Mouse (Mus musculus): ENCODE data around the gene Cpsf2. TPM values are rescaled to one million over a fixed set of nuclear protein-coding genes. Genes with fewer than 3 reads are reported as not detected.
"Not testable (repeated sequence)": the region's sequence is repeated elsewhere in the genome, so short reads cannot be mapped to it uniquely, and the experiment has no call there.

Gene Cpsf2
- polyA plus RNA-seq, 1 experiment from 2014 or later = 37.4 TPM

- peak within 1 kb of the TSS; percentile 86 for H3K4me3 ChIP-seq (replicated peaks; ENCODE audit: low read depth, low read length)
- H3K9ac ChIP-seq (replicated peaks; ENCODE audit: low read length) = peak within 1 kb of the TSS; percentile 77
- no peaks in the 10 kb centered on the region for H3K27me3 ChIP-seq (ENCODE audit: control insufficient read depth, insufficient read depth, low read length)
- WGBS = under 1% methylated on average over 54 of the region's 54 CpGs
- peak within 1 kb of the TSS; percentile 74 for H3K27ac ChIP-seq (replicated peaks; ENCODE audit: low read depth, low read length)
- no peaks in the 10 kb centered on the region for H3K9me3 ChIP-seq (ENCODE audit: control insufficient read depth, low read length)
- DNase-seq (peak; percentile 98), ATAC-seq (ENCODE audit: low FRiP score, low TSS enrichment) (peak; percentile 100)
- H3K36me3 ChIP-seq (ENCODE audit: control insufficient read depth, insufficient read depth, low read length) = no peaks in the 10 kb centered on the region
- H3K4me2 ChIP-seq (ENCODE audit: low read length) = peak within 1 kb of the TSS; percentile 67
- peaks cover 12% of the 10 kb centered on the region; the same call in 1 of the 2 replicates for H3K4me1 ChIP-seq (ENCODE audit: control insufficient read depth, insufficient read depth, low read length)
Observed at GRCm38 (mm10) chr12:101957942-101958544, 17.7 kb upstream of the Cpsf2 start, which contains the start of gene Atxn3. Gene Atxn3 (minus strand): TSS chr12:101958246.

DNA sequence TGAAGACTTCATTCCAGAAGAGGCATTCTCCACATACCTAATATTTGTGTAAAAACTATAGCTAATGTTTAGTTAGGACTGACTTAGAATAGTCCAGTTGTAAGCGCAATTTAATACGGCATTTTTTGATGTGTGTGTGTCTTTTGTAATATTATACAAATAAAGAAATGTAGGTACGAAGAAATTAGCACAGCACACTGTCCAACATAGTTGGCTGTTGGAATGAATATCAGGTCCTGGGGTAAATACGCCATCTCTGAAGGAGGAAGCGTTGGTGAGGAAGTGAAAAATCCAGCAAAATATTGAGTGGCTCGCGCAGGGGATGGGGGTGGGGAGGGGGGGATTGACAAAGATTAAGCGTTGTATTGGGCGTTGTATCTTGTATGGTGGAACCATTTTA is 17.2 kb upstream of the Cpsf2 start:
- H3K27me3 ChIP-seq (ENCODE audit: control insufficient read depth, insufficient read depth, low read length) = no peaks in the 10 kb centered on the region
- H3K4me3 ChIP-seq (replicated peaks; ENCODE audit: low read depth, low read length) = peak overlapping the region; percentile 86
- no peak for DNase-seq
- H3K36me3 ChIP-seq (ENCODE audit: control insufficient read depth, insufficient read depth, low read length) = no peaks in the 10 kb centered on the region
- H3K9ac ChIP-seq (replicated peaks; ENCODE audit: low read length) = no peak overlapping the region
- peaks cover 12% of the 10 kb centered on the region; the same call in 1 of the 2 replicates for H3K4me1 ChIP-seq (ENCODE audit: control insufficient read depth, insufficient read depth, low read length)
- H3K9me3 ChIP-seq (ENCODE audit: control insufficient read depth, low read length) = no peaks in the 10 kb centered on the region
- 64% methylated on average over 9 of the region's 9 CpGs for WGBS
- ATAC-seq (ENCODE audit: low FRiP score, low TSS enrichment) = no peak
- H3K4me2 ChIP-seq (ENCODE audit: low read length) = peak overlapping the region; percentile 43
- H3K27ac ChIP-seq (replicated peaks; ENCODE audit: low read depth, low read length) = no peak overlapping the region

- H3K36me3 ChIP-seq (ENCODE audit: control insufficient read depth, insufficient read depth, low read length); ATAC-seq (ENCODE audit: low FRiP score, low TSS enrichment); H3K4me3 ChIP-seq (replicated peaks; ENCODE audit: low read depth, low read length); H3K27me3 ChIP-seq (ENCODE audit: control insufficient read depth, insufficient read depth, low read length); H3K9me3 ChIP-seq (ENCODE audit: control insufficient read depth, low read length); H3K9ac ChIP-seq (replicated peaks; ENCODE audit: low read length); DNase-seq; H3K27ac ChIP-seq (replicated peaks; ENCODE audit: low read depth, low read length): not testable (repeated sequence)
- Histone ChIP-seq H3K4me2 (ENCODE audit: low read length) (peak overlapping the region; percentile 43; the same call in 1 of the 2 replicates), H3K4me1 (ENCODE audit: control insufficient read depth, insufficient read depth, low read length) (peaks cover 12% of the 10 kb centered on the region; the same call in 1 of the 2 replicates)
- 93% methylated on average over 5 of the region's 5 CpGs for WGBS
Observed at GRCm38 (mm10) chr12:101958960-101959780, 16.6 kb upstream of the Cpsf2 start.

- H3K9me3 ChIP-seq (ENCODE audit: control insufficient read depth, low read length) = no peaks in the 10 kb centered on the region
- no peaks in the 10 kb centered on the region for H3K27me3 ChIP-seq (ENCODE audit: control insufficient read depth, insufficient read depth, low read length)
- no peak overlapping the region for H3K4me3 ChIP-seq (replicated peaks; ENCODE audit: low read depth, low read length)
- H3K27ac ChIP-seq (replicated peaks; ENCODE audit: low read depth, low read length) = no peak overlapping the region
- WGBS = 98% methylated on average over 2 of the region's 2 CpGs
- ATAC-seq (ENCODE audit: low FRiP score, low TSS enrichment) = no peak
- no peak overlapping the region for H3K9ac ChIP-seq (replicated peaks; ENCODE audit: low read length)
- peaks cover 9% of the 10 kb centered on the region; the same call in 1 of the 2 replicates for H3K4me1 ChIP-seq (ENCODE audit: control insufficient read depth, insufficient read depth, low read length)
- no peak overlapping the region for H3K4me2 ChIP-seq (ENCODE audit: low read length)
- no peak for DNase-seq
- peaks cover 27% of the 10 kb centered on the region for H3K36me3 ChIP-seq (ENCODE audit: control insufficient read depth, insufficient read depth, low read length)
Observed at GRCm38 (mm10) chr12:101971311-101971710, 4.5 kb upstream of the Cpsf2 start.

DNA sequence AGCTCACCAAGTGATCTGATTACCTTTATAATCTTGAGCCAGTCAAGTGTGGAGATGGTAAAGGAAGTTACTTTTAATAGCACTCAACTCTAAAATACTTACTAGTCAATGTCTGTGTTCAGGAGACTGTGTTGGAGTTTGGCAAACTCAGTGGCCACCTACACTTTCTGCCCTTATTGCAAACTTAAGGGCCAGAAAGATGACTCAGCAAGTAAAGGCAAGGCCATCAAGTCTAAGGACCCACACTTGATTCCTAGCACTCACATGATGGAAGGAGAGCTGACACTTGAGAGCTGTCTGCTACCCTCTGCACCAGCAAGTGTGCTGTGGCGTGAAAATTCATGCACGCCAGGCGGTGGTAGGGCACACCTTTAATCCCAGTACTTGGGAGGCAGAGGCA is 3.6 kb upstream of the Cpsf2 start:
- ATAC-seq (ENCODE audit: low FRiP score, low TSS enrichment) = no peak
- Histone ChIP-seq H3K27ac (replicated peaks; ENCODE audit: low read depth, low read length) (no peak overlapping the region), H3K4me3 (replicated peaks; ENCODE audit: low read depth, low read length) (no peak overlapping the region), H3K27me3 (ENCODE audit: control insufficient read depth, insufficient read depth, low read length) (no peaks in the 10 kb centered on the region), H3K4me2 (ENCODE audit: low read length) (no peak overlapping the region), H3K9ac (replicated peaks; ENCODE audit: low read length) (no peak overlapping the region), H3K4me1 (ENCODE audit: control insufficient read depth, insufficient read depth, low read length) (peaks cover 17% of the 10 kb centered on the region), H3K36me3 (ENCODE audit: control insufficient read depth, insufficient read depth, low read length) (peaks cover 21% of the 10 kb centered on the region), H3K9me3 (ENCODE audit: control insufficient read depth, low read length) (no peaks in the 10 kb centered on the region)
- 98% methylated on average over 3 of the region's 3 CpGs for WGBS
- DNase-seq = no peak

- Histone ChIP-seq H3K4me3 (replicated peaks; ENCODE audit: low read depth, low read length) (peak overlapping the region; percentile 74), H3K4me2 (ENCODE audit: low read length) (peak overlapping the region; percentile 83), H3K9ac (replicated peaks; ENCODE audit: low read length) (peak overlapping the region; percentile 93), H3K27me3 (ENCODE audit: control insufficient read depth, insufficient read depth, low read length) (no peaks in the 10 kb centered on the region), H3K9me3 (ENCODE audit: control insufficient read depth, low read length) (no peaks in the 10 kb centered on the region), H3K36me3 (ENCODE audit: control insufficient read depth, insufficient read depth, low read length) (0 out of 2 replicates have a peak, but pooled peaks cover under 1% of the 10 kb centered on the region), H3K4me1 (ENCODE audit: control insufficient read depth, insufficient read depth, low read length) (peaks cover 22% of the 10 kb centered on the region), H3K27ac (replicated peaks; ENCODE audit: low read depth, low read length) (peak overlapping the region; percentile 90)
- WGBS = 0% methylated on average over 1 of the region's 1 CpGs
- ATAC-seq (ENCODE audit: low FRiP score, low TSS enrichment) = no peak
- no peak for DNase-seq
Observed at GRCm38 (mm10) chr12:101974571-101974970, 1.2 kb upstream of the Cpsf2 start.

DNA sequence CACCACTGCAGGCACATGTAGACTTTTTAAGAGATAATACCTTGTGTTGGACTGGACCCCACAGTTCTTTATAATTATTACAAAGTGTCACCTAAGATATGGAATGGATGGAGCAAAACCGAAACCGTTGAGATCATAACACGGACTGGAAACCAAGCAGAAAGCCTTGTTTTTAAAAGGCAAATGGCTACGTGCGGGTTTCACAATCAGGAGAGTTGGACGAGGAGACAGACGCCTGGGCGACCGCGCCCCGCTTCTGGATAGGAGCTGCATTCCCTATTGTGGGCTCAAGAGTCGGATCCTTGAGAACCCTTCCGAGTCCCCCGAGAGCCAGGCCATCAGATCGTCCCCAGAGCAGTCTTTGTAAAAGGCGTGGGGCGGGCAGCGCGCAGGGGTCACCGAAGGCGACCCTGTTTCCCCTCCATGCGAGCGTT is 604 bp upstream of the Cpsf2 start:
- WGBS = 0% methylated on average over 23 of the region's 23 CpGs

DNA sequence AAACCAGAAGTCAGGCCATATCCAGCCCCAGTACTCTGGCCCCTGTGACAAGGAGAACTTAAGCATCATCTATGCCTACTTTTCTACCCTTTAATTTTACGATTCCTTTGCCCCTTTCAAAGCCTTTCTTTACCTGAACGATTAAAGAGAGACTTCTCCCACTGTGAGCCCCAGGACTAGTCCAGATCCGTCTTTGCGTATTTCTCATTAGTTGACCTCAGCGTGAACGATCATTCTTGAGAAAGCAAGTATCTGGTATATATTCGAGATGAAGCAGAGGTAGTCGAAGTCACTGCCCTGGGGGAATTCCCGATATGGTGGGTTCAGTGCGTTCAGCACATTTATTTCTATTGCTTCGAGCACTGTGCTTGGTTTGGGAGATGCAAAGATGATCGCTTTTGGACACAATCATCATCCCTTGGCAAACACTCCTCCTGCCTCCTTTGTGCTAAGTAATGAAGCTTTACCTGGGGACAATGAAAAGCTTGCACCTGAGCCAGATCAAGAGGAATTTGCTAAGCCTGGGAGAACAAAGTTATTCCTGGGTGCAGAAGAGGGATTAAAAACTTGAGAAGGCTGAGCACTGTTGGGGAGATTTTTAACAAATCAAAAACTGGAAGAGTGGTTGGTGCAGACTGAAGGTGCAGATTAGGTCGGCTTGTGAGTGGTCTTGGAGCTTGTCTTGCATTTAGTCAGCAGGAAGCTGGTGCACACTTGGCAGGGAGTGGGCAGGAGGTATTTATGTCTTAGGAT is 1.0 kb downstream of the Cpsf2 start:
- Histone ChIP-seq H3K36me3 (ENCODE audit: control insufficient read depth, insufficient read depth, low read length) (0 out of 2 replicates have a peak, but pooled peaks cover under 1% of the 10 kb centered on the region), H3K4me3 (replicated peaks; ENCODE audit: low read depth, low read length) (peak overlapping the region; percentile 74), H3K9me3 (ENCODE audit: control insufficient read depth, low read length) (no peaks in the 10 kb centered on the region), H3K4me1 (ENCODE audit: control insufficient read depth, insufficient read depth, low read length) (peaks cover 22% of the 10 kb centered on the region), H3K27ac (replicated peaks; ENCODE audit: low read depth, low read length) (0 out of 2 replicates have a peak overlapping the region, but pooled peaks have one; percentile 90), H3K9ac (replicated peaks; ENCODE audit: low read length) (peak overlapping the region; percentile 93), H3K4me2 (ENCODE audit: low read length) (peak overlapping the region; percentile 83), H3K27me3 (ENCODE audit: control insufficient read depth, insufficient read depth, low read length) (no peaks in the 10 kb centered on the region)
- ATAC-seq (ENCODE audit: low FRiP score, low TSS enrichment) (no peak), DNase-seq (peak; percentile 4)
- WGBS = 21% methylated on average over 13 of the region's 13 CpGs

More for the DNA sequence above, 604 bp upstream of the Cpsf2 start:
- H3K4me1 ChIP-seq (ENCODE audit: control insufficient read depth, insufficient read depth, low read length) = peaks cover 22% of the 10 kb centered on the region
- no peaks in the 10 kb centered on the region for H3K36me3 ChIP-seq (ENCODE audit: control insufficient read depth, insufficient read depth, low read length)
- peak overlapping the region; percentile 93 for H3K9ac ChIP-seq (replicated peaks; ENCODE audit: low read length)
- peak overlapping the region; percentile 74 for H3K4me3 ChIP-seq (replicated peaks; ENCODE audit: low read depth, low read length)
- no peaks in the 10 kb centered on the region for H3K27me3 ChIP-seq (ENCODE audit: control insufficient read depth, insufficient read depth, low read length)
- DNase-seq (no peak), ATAC-seq (ENCODE audit: low FRiP score, low TSS enrichment) (no peak; the same call in none of the 2 replicates)
- peak overlapping the region; percentile 90 for H3K27ac ChIP-seq (replicated peaks; ENCODE audit: low read depth, low read length)
- peak overlapping the region; percentile 83 for H3K4me2 ChIP-seq (ENCODE audit: low read length)
- H3K9me3 ChIP-seq (ENCODE audit: control insufficient read depth, low read length) = no peaks in the 10 kb centered on the region
